Mouse (Mus musculus) testis, adult 2 months (tissue): ENCODE data around the gene Pik3ca.

ENCODE experiments used
- CTCF ChIP-seq: fragments of 200-500 bp; IDR thresholded peaks from 2 replicates; pipeline ENCODE4 v1.5.1; 2012; ENCODE audit warnings: low read depth, mild to moderate bottlenecking, inconsistent platforms, low read length, moderate library complexity; ENCODE audit not compliant: control insufficient read depth, insufficient read depth, insufficient replicate concordance
- POLR2A ChIP-seq: fragments of 200-500 bp; IDR thresholded peaks from 2 replicates; pipeline ENCODE4 v1.6.1; 2012; ENCODE audit warnings: low read depth, mild to moderate bottlenecking, inconsistent platforms, low read length, moderate library complexity; ENCODE audit not compliant: control insufficient read depth

GRCm38 (mm10) chr3:32505841-32506240, 108.4 kb downstream of the Pik3ca start:
- TF ChIP-seq CTCF (no peak), POLR2A (no peak)
